Mouse (Mus musculus) right cerebral cortex, postnatal 4 days (tissue): ENCODE data around the gene Mr1.
A peak's percentile ranks its signal among the peaks of the same experiment; 100 is the strongest.

Experiments
- DNase-seq: peaks from one replicate; pipeline ENCODE4 v3.0.0-alpha.2; 2022

Mr1 gene

GRCm38 (mm10) chr1:155093145-155093791 is 53.3 kb downstream of the Mr1 start:
- peak; percentile 34 for DNase-seq

- DNase-seq = peak; percentile 73
Observed at GRCm38 (mm10) chr1:155091842-155092800, 54.5 kb downstream of the Mr1 start.

GRCm38 (mm10) chr1:155091374-155091841 is 55.2 kb downstream of the Mr1 start:
- DNase-seq = no peak

GRCm38 (mm10) chr1:155090736-155091135 is 55.9 kb downstream of the Mr1 start:
- DNase-seq = no peak

- DNase-seq = no peak
Observed at GRCm38 (mm10) chr1:155090327-155090726, 56.3 kb downstream of the Mr1 start.

GRCm38 (mm10) chr1:155088847-155089603 is 57.6 kb downstream of the Mr1 start:
- no peak for DNase-seq

GRCm38 (mm10) chr1:155088046-155088445 is 58.6 kb downstream of the Mr1 start:
- DNase-seq = no peak

GRCm38 (mm10) chr1:155086893-155087292 is 59.7 kb downstream of the Mr1 start:
- DNase-seq = no peak

- DNase-seq = no peak
Observed at GRCm38 (mm10) chr1:155086416-155086815, 60.2 kb downstream of the Mr1 start.

GRCm38 (mm10) chr1:155084839-155085238 is 61.8 kb downstream of the Mr1 start:
- DNase-seq = no peak

GRCm38 (mm10) chr1:155083271-155084265 is 63.0 kb downstream of the Mr1 start:
- DNase-seq = peak; percentile 98

- DNase-seq = peak; percentile 72
Observed at GRCm38 (mm10) chr1:155082965-155083268, 63.7 kb downstream of the Mr1 start.

- DNase-seq = no peak
Observed at GRCm38 (mm10) chr1:155082158-155082964, 64.3 kb downstream of the Mr1 start.

- no peak for DNase-seq
Observed at GRCm38 (mm10) chr1:155077675-155078074, 68.9 kb downstream of the Mr1 start.
